Mouse (Mus musculus): Measurements from ENCODE around the gene Abi2.
A peak's percentile ranks its signal among the peaks of the same experiment; 100 is the strongest.
"Not testable (repeated sequence)": the region's sequence is repeated elsewhere in the genome, so short reads cannot be mapped to it uniquely, and the experiment has no call there.

Gene Abi2

GRCm38 (mm10) chr1:60409168-60409828 lies at the start of gene Abi2:
Abi2 (plus strand) TSS chr1:60409619.
- peak; percentile 94 for DNase-seq

GRCm38 (mm10) chr1:60361626-60362025 lies 47.8 kb upstream of the Abi2 start:
- no peak for DNase-seq

- DNase-seq, result no peak
Measured at GRCm38 (mm10) chr1:60376556-60376955, 32.9 kb upstream of the Abi2 start.

- no peak for DNase-seq
Measured at GRCm38 (mm10) chr1:60381910-60382309, 27.5 kb upstream of the Abi2 start.

- no peak for DNase-seq
Measured at GRCm38 (mm10) chr1:60404848-60405247, 4.6 kb upstream of the Abi2 start.

- DNase-seq, result no peak
Measured at GRCm38 (mm10) chr1:60408501-60409167, 785 bp upstream of the Abi2 start.

GRCm38 (mm10) chr1:60409928-60410817 lies 754 bp downstream of the Abi2 start:
- DNase-seq, result peak; percentile 78

- DNase-seq, result no peak
Measured at GRCm38 (mm10) chr1:60416724-60417123, 7.3 kb downstream of the Abi2 start.

GRCm38 (mm10) chr1:60423882-60424281 lies 14.5 kb downstream of the Abi2 start:
- DNase-seq, result no peak

GRCm38 (mm10) chr1:60428341-60428740 lies 18.9 kb downstream of the Abi2 start:
- no peak for DNase-seq

- DNase-seq, result peak; percentile 63
Measured at GRCm38 (mm10) chr1:60428932-60429331, 19.5 kb downstream of the Abi2 start.

- no peak for DNase-seq
Measured at GRCm38 (mm10) chr1:60431531-60431930, 22.1 kb downstream of the Abi2 start.

- peak; percentile 41 for DNase-seq
Measured at GRCm38 (mm10) chr1:60432497-60432896, 23.1 kb downstream of the Abi2 start.

GRCm38 (mm10) chr1:60441438-60441837 lies 32.0 kb downstream of the Abi2 start:
- DNase-seq, result not testable (repeated sequence)

- DNase-seq, result no peak
Measured at GRCm38 (mm10) chr1:60447067-60447466, 37.6 kb downstream of the Abi2 start.

- peak; percentile 24 for DNase-seq
Measured at GRCm38 (mm10) chr1:60449896-60450295, 40.5 kb downstream of the Abi2 start.

- no peak for DNase-seq
Measured at GRCm38 (mm10) chr1:60460623-60461022, 51.2 kb downstream of the Abi2 start.

GRCm38 (mm10) chr1:60469491-60469890 lies 60.1 kb downstream of the Abi2 start:
- no peak for DNase-seq

- no peak for DNase-seq
Measured at GRCm38 (mm10) chr1:60470541-60470940, 61.1 kb downstream of the Abi2 start.

GRCm38 (mm10) chr1:60481561-60481960 lies 72.1 kb downstream of the Abi2 start:
- peak; percentile 21 for DNase-seq

GRCm38 (mm10) chr1:60482881-60483280 lies 73.5 kb downstream of the Abi2 start:
- DNase-seq, result no peak

- DNase-seq, result no peak
Measured at GRCm38 (mm10) chr1:60485649-60486048, 76.2 kb downstream of the Abi2 start.

- no peak for DNase-seq
Measured at GRCm38 (mm10) chr1:60488635-60489034, 79.2 kb downstream of the Abi2 start.

- peak; percentile 20 for DNase-seq
Measured at GRCm38 (mm10) chr1:60489660-60490059, 80.2 kb downstream of the Abi2 start.
